Mouse (Mus musculus) CD8-positive naive resting alpha-beta T cell, adult 2 months (primary cell): ENCODE results near the gene Mapkap1.

Experiments
- DNase-seq, 2 experiments: peaks; one replicate each; pipeline ENCODE4 v3.0.0; 2022; ENCODE audit warnings: low read depth in 2 of 2, low spot score in 2 of 2

Gene Mapkap1

DNA sequence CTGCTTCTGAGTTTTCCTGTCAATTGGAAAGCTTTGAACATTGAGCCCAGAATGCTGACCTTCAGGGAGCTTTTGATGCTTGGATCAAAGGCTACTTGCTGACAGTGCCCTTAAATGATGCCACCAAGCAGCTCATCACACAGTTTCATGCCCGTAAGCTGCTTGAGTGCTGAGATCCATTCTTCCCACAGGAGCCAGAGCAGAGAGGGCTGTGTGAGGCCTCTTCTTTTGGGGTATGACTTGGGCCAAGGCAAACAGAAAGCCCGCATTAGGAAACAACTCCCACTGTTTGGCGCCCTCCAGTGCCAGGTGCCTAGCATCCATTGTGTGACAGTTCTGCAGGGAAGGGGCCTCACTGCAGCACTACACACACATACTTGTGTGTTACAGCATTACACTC, 123.5 kb downstream of the Mapkap1 start:
- DNase-seq = no peak

DNA sequence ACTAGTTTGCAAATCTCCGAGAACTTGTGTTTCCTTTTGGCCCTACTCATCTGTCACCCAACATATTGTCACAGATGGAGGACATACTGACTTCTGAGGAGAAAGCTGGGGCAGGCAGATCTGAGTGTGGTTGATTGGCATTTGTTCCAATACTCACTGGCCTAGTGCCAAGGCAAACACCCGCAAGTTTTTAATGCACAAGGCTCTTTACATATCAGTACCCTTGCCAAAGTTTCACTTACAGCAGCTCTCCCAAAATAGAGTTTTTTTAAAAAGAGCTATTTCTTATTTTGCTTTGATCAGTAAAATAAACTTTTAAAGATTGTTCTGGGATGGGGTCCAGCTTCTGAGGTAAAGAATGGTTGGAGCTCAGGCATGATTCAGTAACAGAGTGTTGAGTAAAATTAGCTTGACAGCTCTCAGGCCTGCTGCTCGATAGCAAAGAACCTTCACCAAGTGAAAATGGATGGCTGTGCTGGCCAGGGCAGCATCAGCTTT, 125.3 kb downstream of the Mapkap1 start:
- no peak for DNase-seq

DNA sequence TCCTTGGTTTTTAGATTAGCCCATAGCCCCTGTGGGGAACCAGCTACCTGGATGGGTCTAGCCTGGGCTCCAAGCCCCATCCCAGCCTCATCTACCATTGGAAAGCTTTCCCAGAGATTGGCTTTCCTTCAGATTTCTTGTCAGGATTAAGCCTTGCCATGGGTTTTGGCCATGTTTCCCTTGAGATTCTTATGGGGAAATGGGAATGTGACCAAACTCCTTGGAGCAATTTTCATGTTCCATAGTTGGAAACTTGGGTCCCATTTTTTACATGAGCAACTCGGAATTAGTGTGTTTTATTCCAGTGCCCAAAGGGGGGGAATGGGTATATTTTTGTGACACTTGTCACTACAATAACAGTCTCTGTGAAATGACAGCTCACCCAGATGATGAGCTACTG, 125.8 kb downstream of the Mapkap1 start:
- DNase-seq = no peak

DNA sequence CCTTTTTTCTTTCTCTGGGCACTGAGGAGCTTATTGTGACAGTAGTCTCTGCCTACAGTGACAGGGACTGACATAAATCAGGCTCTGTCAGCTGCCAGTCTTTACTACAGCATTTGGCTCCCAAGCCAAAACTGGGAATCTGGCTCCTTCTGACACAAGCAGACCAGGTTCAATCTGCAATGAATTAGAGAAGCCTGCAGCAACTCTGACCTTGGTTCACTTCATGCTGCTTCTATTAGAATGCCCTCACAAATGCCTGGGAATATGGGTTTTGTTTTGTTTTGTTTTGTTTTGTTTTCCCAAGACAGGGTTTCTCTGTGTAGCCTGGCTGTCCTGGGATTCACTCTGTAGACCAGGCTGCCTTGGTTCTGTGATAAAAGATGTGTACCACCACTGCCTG, 126.7 kb downstream of the Mapkap1 start:
- DNase-seq = no peak

DNA sequence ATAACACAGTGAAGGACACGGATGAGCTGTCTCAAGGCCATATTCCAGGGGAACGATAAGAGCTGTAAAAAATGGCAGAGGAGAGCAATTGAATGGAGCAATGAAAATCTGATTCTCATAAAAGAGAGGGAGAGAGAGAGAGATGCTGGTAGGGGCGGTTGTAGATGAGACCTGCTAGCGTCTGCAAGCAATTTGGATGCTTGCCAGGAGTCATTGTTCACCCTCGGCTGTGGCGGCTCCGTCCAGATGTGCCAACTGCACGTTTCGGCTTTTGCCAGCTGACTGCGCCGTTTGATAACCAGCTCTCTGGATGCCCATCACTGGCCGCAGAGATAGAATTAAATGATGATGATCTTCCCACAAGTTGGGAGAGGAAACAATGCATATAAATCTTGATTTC, 128.4 kb downstream of the Mapkap1 start:
- no peak for DNase-seq

DNA sequence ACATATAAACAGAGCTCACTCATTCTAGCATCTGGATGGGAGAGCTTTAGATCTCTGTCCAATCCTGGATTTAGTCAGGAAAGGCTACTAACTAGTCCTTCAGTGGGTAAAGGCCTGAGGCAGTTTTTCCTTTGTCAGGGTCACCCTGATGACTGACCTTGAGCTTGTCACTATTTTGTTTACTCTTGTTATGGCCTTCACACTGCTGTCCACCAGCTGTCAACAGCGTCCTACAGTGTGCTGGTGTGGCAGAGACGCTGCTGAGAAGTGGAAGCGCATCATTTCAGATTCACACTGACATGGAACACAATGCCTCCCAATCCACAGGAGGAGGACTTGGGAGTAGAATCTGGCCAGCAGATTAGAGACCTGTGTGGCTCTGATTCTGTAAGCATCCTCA, 130.8 kb downstream of the Mapkap1 start:
- no peak for DNase-seq

DNA sequence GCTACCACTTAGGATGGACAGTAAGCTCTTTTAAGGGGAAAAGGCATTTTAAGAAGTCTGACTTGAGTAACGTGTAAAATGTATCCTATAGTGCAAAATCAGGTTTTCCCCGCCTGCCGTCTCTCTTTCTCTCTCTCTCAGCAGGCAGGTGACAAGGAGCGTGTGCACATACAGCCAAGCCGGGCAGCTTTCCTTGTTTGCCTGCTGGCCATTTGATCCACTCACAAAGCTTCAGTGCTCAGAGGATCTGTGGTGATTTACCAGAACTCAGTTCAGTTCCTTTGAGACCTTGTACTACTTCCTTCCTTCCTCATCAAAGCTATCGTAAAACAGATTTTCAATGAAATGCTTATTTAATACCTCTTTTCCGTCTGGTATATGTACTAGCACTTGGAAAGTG, 137.0 kb downstream of the Mapkap1 start:
- no peak for DNase-seq

DNA sequence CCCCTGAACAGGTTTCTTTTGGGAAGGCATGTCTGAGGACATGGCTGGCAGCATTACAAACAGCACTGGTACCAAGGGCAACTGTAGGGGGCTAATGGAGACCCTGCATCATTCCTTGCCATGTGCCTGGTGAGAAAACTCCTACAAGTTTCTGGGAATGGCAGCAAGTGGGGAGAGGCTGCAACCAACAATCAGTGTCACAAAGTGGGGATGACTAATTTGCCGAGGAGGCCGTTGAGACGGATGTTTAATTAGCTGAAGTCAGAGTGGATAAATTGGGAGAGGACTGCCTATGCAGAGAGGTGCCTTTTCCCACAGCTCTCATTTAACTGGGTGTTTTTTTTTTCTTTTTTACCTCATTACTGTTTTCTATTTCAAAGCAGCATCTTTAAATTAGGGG, 137.4 kb downstream of the Mapkap1 start:
- no peak for DNase-seq

DNA sequence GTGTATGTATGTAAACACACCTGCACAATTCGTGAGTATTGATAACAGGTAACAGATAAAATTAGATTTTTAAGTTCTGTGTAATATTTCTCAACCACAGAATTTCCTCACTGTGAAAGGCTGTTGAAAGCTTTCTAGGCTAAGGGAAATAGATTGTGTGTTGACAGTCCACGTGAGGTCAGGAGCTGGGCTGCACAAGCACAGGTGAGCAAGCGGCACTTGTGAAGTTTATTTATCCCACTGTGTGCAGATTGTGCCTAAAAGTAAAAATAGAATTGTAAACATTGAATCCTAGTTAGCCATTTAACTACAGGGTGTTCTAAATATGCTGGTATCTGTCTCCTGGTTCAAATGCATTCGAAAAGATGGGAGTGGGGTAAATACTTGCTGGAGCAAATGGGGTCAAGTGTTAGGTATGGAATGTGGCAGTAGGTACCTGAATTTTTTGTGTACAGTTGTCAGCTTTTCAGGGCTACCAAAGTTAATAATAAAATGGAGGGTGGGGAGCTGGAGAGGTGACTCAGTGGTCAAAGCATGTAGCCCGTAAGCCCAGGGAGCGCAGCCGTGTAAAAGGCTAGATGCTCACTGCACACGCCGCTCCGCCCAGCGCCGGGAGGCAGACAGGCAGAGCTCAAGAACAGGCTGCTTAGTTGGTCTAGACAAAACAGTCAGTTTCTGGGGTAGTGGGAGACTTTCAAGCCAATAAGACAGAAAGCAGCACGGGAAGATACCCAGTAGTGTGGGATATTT, 138.2 kb downstream of the Mapkap1 start:
- no peak for DNase-seq

DNA sequence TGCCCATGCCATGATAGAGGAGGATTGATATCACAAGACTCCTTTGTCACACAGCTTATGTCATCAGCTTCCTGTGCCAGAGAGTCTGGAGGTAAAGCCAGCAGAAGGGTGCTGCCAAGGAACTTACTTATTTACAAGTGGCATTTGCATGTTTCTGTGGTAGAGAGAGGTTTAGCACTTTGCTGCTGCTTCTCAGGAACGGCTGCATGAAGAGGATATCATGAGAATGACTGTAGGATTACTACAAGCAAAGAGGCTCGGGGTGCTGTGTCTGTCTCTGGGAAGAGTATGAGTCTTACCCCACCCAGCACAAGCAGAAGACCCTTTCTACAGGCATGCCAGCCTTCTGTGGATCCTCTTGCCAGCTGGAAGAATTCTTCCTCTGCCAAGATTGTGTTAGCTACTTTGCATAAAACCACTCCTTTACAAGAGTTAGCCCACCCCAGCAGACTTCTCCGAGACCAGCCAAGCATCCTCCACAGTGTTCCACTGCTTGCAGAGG, 139.7 kb downstream of the Mapkap1 start:
- DNase-seq = no peak

DNA sequence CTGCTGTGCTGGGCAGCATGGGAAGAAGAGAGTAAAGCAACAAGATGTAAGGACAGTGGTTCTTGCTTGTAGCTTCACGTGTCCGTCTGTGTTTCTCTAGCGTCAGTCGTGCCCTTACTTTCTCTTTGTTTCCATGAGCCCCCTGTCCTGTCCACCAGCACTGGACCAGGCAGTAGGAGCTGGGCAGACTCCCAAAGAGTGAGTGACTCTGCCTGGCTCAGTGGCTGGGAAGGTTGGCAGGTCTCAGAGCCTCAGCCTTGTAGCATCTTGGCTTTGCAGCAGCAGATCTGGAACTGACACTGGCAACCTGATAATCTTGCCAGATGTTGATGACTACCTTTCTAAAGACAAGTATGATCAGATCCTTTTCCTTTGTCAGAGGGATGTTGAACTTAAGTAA, 140.9 kb downstream of the Mapkap1 start:
- DNase-seq = no peak

DNA sequence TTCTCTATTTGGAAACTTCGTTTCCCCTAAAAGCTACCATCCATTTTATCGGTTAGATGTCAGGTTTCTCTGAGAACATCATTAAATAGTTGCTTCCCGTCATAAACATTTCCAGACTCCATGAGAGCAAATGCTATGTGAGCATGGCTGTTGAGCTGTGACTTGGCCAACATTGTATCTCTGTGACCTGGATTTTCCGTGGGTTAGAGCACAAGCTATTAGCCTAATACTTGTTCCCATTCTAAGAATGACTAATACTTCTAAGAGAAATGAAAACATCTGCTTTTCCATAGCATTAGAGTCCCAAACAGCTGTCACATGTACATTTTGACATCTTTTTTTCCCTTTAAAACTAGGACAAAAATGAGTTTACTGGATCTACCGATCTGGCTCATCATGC, 142.4 kb downstream of the Mapkap1 start:
- DNase-seq = no peak

DNA sequence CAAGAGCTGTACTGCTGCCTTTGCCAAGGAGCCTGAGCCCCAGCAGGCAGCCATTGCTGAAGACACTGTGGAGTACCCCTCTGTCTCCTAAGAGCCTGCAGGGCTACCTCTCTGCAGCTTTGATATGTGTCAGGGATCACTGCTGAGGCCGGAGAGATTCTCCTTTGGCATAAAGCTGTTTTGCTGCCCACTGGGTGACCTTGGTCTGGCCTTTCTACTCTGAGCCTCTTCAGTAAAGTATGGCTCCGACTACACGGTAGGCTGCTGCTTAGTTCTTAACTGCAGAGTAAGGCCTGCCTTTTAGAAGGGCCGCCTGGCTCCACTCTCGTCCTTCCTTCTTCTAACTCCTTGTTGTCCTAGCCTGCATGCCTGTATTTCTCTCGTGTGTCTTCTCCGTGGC, 142.9 kb downstream of the Mapkap1 start:
- no peak for DNase-seq

DNA sequence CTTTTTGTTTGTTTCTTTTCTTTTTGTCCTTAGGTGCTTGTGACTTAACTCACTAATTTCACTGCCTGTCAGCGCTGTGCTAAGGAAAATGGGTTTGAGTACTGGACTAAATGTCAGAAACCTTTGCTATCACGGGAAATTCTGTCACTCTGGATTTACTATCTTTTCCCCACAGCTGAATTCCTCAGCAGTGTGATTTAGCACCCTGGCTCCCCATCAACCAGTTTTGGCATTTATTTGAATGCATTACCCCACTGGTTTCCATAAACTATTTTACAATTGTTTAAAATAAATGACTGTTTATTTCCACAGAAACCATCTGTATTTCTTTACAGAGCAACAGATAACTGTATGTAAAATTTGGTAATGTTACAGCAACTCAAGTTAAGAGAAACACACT, 146.2 kb downstream of the Mapkap1 start:
- no peak for DNase-seq

DNA sequence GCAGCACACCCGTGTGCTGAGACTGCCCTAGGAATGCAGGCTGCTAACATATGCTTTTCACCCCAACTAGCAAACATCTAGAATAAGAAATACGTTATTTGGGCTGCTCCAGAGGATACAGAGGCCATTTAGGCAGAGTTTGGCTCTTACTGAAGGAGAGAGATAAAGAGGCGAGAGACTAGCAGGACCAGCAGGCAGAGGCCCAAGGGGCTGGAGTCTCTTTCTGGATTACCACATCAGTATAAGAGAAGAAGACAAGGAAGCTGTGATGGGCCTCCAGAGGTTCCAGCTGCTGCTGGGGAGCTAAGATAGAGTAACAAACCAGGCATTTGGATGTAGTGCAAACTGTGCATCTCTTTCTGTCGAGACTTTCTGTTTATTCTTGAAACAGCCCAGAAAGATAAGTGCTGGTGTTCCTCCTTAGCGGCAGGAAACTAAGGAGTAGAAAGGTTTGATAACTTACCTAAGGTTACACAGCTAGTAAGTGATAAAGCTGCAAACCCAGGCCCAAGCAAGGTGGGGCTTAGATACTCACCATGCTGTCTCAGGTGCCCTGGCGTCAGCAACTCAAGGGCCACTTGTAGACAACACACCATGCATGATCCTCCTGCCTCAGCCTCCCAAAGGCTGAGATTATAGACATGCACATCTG, 147.1 kb downstream of the Mapkap1 start:
- no peak for DNase-seq

DNA sequence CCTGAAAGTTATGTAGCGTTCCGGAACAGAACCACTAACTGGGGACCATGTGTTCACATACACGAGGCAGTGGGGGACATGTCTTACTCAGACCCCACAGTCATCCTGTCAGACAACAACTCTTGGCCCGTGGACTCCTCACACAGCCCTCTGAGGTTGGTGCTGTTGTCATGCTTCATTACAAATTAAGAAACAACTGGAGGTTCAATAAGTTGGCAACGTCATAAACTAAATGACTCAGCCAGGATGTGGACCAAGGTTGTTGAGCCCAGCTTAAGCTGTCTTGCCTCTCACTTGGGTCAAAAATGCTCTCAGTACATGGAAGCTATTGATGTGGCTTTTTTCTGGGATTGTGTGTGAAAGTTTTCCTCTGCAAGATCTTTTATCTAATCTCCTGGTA, 153.6 kb downstream of the Mapkap1 start:
- no peak for DNase-seq

DNA sequence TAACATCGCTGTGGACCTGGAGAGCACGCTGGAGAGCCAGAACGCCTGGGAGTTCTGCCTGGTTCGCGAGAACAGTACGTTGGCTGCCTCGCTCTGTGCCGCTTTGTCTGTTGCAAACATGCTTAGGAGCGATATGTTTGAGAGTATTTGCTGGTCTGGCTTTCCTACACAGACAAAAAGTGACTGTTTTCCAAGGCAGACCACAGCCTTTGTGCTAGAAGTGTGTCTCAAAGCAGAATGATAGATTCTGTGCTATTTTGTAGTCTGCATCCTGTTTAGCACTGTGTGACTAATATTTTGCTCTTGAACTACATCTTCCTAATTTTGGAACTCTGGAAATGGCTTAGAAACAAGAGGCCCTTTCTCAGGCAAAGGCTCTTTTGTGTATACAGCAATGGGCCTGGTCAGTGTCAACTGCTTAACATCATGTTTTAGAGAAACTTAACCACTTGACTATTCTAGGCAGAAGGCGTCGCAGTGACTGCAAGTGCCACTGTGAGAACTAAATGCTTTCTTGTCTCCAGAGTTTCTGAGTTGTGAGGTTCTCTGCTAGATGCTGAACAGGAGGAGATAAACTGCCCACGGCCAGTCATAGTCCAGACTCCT, 156.6 kb downstream of the Mapkap1 start:
- no peak for DNase-seq

DNA sequence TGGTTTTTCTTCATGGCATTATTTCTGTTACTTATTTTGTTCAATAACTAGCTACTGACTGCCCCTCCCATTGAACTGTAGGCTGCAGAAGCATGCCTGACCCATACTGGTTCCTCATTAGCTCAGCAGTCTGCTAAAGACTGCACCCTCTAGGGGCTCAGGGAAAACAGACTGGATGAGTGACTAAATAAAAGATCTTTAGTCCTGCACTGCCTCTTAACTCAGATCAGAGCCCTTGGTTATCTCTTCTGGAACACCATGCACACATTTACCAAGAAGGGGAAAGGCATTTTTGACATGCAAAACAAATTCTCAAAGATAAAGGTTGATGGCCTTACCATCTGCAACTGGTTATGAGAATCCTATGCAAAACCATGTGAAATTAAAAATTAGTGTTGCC, 157.3 kb downstream of the Mapkap1 start:
- no peak for DNase-seq

DNA sequence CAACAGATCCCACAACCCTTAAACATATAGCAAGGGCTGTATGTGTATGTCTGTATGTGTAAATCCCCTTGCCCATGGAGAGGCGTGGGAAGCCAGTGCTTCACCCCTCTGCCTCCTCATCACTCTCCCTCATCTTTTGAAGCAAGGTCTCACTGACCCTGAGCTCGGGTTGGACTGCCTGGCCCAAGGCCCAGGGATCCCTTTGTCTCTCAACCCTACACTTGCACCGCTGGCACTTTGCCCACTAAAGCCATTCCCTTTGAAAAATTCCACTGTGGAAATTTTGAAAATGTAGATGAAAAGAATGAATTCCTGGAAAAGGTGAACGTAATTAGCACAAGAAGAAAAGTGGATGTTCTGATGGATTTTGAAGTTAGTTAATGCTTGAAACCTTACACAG, 159.6 kb downstream of the Mapkap1 start:
- DNase-seq = no peak

DNA sequence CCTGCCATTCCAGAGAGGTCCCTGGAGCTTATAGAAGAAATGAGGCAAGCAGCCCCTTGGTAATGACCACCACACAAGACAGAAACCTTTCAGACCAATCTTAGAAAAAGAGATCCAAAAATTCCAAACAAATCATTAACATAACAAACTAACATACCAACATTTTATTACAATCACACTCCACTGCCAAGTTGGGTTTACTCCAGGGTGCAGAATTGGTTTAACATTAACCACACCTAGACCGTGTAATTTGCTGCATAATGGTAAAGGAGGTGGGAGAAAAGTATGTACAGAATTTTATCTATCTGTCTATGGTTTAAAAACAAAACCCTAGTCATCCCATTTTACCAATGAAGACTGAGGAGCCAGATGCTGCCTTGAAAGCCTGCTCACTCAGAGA, 160.0 kb downstream of the Mapkap1 start:
- DNase-seq = no peak

DNA sequence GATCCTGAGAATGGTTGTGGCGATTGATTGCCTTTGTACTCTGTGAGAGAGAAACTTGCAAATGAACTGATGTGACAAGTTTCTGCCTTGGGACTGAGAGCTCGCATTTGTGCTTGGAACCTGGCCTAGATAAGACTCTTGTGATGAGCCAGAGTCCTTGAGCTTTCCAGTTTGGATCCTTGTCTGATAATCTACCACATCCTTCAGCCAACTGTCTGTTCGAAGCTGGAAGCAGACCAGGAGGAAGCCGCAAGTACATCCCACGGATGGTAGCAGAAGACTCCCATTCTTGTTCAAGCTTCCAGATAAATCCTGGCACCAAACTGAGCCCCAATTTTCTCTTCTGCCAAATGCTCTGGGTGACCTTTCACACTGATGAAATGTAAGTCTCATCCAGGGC, 162.6 kb downstream of the Mapkap1 start:
- DNase-seq = no peak

DNA sequence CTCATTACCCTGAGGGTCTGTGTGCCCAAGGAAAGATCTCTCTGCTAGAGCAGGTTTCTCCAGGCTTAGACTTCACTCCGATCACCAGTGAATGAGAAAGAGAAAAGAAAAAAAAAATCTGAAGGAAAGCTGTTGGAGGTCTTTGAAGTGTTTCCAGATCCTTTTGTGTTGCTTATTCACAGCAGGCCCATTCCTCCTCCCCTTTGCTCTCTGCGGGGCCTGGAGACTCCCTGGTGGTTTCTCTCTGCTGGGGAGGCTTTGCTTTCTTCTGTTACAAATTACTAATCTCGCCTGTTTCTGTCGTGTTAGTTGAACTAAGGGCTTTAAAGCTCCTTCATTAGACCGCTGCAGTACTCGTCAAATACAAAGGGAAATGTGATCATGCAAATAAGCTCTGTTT, 163.8 kb downstream of the Mapkap1 start:
- no peak for DNase-seq
